Mouse (Mus musculus) liver, postnatal 0 days (tissue): ENCODE data around the gene Plekhg1.

Experiments
- CTCF ChIP-seq: sonication (generic); IDR thresholded peaks from 2 replicates; pipeline ENCODE4 v1.5.1; 2016; ENCODE audit warnings: antibody characterized with exemption, low read depth
- EP300 ChIP-seq: IDR thresholded peaks from 2 replicates; pipeline ENCODE4 v1.6.1; 2016; ENCODE audit warnings: antibody characterized with exemption, low read depth, mild to moderate bottlenecking

DNA sequence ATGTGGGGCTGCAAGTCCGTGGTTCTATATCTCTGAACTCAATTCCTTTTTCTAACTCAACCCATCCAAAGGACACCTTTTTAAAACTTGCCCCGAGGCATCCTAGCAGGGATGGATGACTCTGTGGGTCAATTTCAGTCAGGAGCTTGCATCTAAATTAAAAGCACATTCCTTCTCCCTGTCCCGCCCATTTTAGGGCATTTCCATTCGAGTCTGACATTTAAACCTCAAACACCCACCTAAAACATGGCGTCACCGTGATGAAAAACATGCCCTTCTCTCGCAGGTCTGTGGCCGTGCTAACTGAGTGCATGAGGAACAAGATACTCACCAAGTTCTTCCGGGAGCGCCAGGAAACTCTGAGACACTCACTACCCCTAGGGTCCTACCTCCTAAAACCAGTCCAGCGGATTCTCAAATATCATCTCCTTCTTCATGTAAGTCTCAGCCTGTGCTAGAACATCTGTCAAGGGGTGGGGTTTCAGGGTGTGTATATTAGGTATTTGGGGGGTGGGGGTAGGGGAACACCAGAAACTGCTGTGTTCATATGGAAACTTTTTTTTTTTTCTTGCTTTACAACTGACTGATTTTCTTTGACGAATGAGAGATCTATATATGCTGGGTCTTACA, 193.3 kb downstream of the Plekhg1 start:
- TF ChIP-seq CTCF (no peak), EP300 (no peak)
